Mouse (Mus musculus): ENCODE measurements around the gene Prima1.

Gene Prima1

GRCm38 (mm10) chr12:103242083-103242581, at the start of gene Prima1:
Gene Prima1, minus strand, starts transcription at chr12:103242150.
- DNase-seq (ENCODE audit: low read depth in 2 of 2, low spot score in 2 of 2), result no peak

GRCm38 (mm10) chr12:103287276-103287675, 45.3 kb upstream of the Prima1 start:
- no peak for DNase-seq (ENCODE audit: low read depth in 2 of 2, low spot score in 2 of 2)

- no peak for DNase-seq (ENCODE audit: low read depth in 2 of 2, low spot score in 2 of 2)
Observed at GRCm38 (mm10) chr12:103283411-103283810, 41.5 kb upstream of the Prima1 start.

DNA sequence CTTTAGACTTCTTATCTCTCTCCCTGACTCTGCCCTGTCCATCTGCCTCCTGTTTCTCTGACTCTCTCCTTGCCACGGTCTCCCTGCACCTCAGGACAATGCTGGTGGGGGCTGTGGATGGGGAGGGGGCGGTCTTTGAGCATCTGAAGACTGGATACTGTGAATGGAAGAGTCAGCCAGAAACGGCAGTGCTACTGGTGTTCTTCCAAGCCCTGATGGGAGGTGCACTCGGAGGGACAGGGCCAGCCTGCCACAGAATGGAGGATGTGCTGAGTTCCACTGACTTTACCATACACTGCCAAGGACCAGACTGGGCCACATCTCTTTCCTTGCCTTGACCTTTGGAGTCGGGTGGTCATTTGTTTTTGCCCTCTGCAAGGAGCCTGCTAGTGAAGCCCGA, 41.0 kb upstream of the Prima1 start:
- DNase-seq (ENCODE audit: low read depth in 2 of 2, low spot score in 2 of 2), result no peak

- DNase-seq (ENCODE audit: low read depth in 2 of 2, low spot score in 2 of 2), result no peak
Observed at GRCm38 (mm10) chr12:103281912-103282311, 40.0 kb upstream of the Prima1 start.

- DNase-seq (ENCODE audit: low read depth in 2 of 2, low spot score in 2 of 2), result no peak
Observed at GRCm38 (mm10) chr12:103281491-103281890, 39.5 kb upstream of the Prima1 start.

- DNase-seq (ENCODE audit: low read depth in 2 of 2, low spot score in 2 of 2), result no peak
Observed at GRCm38 (mm10) chr12:103276422-103276821, 34.5 kb upstream of the Prima1 start.

DNA sequence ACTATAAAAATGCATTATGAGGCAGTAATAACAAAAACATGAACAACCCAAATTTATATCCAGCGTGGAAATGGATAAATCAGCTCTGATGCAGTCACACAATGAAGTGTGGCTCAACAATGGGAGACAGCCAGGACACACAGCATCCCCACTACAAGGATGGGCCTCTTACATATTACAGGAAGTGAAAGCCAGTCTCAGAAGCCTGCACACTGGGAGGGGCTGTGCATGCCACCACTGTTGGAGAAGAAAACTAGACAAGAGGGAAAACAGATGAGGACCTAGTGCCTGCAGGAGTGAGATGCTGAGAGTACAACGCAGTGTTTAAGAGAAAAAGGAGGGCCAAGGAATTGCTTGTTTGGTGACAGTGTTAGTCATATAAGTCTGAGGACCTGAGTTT, 31.8 kb upstream of the Prima1 start:
- no peak for DNase-seq (ENCODE audit: low read depth in 2 of 2, low spot score in 2 of 2)

DNA sequence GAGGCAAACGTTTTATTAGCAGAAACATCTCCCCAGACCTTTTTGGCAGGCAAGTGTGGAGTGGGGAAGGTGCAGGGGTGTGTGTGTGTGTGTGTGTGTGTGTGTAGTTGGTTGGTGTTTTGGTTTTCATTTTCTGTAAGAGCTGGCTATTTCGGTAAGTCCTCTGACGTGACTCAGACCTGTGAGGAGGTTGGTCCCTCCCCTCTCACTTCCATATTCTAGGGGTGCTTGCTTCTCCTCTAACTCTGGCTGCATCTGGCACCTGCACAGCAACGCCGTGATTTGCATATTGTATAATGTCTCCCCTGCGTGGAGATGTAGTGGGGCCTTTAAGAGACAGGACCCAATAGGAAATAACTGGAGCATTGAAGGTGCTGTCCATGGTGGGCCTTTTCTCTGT, 31.1 kb upstream of the Prima1 start:
- DNase-seq (ENCODE audit: low read depth in 2 of 2, low spot score in 2 of 2), result no peak

- DNase-seq (ENCODE audit: low read depth in 2 of 2, low spot score in 2 of 2), result no peak
Observed at GRCm38 (mm10) chr12:103272176-103272575, 30.2 kb upstream of the Prima1 start.

DNA sequence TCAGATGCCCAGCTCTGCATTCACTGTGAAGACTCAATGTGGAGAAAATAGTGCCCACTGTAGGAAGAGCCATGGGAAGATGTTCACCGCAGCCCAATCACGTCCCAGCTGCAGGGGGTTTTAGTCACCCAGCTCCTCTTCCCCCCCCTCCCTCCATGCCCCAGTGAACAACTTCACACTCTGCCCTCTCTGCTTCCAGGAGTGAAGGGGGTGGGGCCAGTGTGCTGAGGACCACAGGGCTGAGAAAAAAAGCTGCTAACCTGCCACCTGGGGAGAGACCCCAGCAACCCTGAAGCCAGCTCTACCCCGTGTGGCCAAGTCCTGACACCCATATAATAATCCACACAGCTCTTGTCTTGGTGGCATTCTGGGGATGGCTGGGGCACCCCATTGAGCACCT, 24.7 kb upstream of the Prima1 start:
- DNase-seq (ENCODE audit: low read depth in 2 of 2, low spot score in 2 of 2), result no peak

- no peak for DNase-seq (ENCODE audit: low read depth in 2 of 2, low spot score in 2 of 2)
Observed at GRCm38 (mm10) chr12:103262017-103262865, 20.3 kb upstream of the Prima1 start.

- DNase-seq (ENCODE audit: low read depth in 2 of 2, low spot score in 2 of 2), result no peak
Observed at GRCm38 (mm10) chr12:103252901-103253434, 11.0 kb upstream of the Prima1 start.

- DNase-seq (ENCODE audit: low read depth in 2 of 2, low spot score in 2 of 2), result no peak
Observed at GRCm38 (mm10) chr12:103251151-103251550, 9.2 kb upstream of the Prima1 start.

GRCm38 (mm10) chr12:103250333-103250732, 8.4 kb upstream of the Prima1 start:
- no peak for DNase-seq (ENCODE audit: low read depth in 2 of 2, low spot score in 2 of 2)

- no peak for DNase-seq (ENCODE audit: low read depth in 2 of 2, low spot score in 2 of 2)
Observed at GRCm38 (mm10) chr12:103243041-103243440, 1.1 kb upstream of the Prima1 start.

DNA sequence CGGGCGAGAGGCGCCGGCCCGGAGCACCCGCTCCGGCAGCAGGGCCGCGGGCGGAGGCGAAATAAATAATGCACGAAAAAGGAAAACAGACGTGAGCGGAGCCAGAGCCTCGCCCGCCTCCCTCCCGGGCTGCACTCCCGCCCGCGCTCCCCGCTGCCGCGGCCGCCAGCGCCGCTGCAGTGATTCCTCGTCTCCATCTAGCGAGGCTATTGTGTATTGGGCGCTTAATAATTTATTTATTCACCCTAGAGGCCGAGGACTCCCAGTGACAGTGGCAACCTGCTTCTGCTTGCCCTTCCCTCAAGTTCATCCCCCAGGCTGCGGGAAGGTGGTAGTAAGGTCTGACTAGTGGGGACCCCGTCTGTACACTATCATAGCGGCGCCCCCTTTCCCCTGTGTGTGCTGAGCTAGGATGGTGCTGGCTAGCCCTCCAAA, 658 bp upstream of the Prima1 start:
- DNase-seq (ENCODE audit: low read depth in 2 of 2, low spot score in 2 of 2), result no peak

DNA sequence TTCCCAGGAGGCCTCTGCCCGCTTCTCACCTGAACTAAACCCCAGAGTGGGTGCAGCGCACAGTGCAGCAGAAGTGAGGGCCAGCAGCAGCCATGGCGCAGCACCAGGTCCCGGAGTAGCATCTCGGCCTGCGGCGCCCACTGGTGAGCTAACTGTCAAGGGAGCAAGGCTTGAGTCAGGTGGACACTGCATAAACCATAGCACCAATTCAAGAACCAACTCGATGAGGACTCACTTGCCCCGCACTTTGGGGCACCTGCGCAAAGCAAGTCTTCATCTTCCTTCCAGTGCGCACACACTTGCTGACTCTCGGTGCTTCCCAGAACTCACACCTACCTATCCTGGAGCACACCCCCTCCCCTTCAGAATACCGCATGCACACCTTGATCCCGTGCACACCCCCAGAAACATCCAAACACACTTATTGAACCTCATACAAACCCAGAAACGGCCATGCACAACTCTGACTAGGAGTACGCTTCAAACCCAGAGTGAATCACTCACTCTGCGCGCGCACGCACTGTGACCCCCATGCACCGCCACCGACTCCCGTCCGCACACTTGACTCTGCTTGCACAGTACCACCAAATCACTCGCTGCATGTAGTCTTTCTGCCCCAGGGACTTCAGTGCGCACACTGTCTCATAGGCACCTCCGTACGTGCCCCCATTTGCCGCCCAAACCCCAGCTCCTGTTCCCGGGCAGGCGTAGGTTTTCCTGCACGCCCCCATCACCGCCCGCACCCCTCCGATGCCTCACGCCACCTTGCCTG, 453 bp downstream of the Prima1 start:
- no peak for DNase-seq (ENCODE audit: low read depth in 2 of 2, low spot score in 2 of 2)

DNA sequence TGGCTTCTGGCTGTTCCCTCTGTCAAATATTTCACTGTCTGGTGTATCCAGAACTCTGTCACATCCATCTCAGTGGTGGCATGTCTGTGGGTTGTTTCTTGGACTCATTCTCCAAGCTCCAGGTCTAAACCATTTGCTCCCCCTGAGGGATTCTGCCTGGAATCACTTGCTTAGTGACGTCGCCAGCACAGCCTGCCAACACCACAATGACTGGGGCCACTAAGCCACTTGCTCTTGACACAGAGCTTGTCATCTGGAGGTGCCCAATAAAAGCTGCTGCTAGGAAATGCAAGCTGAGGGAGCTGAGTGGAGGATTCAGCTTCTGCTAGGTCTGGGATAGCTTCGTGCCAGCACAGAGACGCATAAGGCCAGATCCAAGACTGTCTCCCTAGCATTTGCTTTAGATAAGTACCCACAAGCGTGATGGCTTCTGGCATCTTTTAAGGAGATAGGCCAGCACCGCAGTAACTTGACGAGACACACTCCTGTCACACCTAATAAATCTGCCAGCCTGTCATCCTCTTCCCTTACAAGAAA, 3.0 kb downstream of the Prima1 start:
- no peak for DNase-seq (ENCODE audit: low read depth in 2 of 2, low spot score in 2 of 2)

GRCm38 (mm10) chr12:103235856-103236255, 6.1 kb downstream of the Prima1 start:
- no peak for DNase-seq (ENCODE audit: low read depth in 2 of 2, low spot score in 2 of 2)

DNA sequence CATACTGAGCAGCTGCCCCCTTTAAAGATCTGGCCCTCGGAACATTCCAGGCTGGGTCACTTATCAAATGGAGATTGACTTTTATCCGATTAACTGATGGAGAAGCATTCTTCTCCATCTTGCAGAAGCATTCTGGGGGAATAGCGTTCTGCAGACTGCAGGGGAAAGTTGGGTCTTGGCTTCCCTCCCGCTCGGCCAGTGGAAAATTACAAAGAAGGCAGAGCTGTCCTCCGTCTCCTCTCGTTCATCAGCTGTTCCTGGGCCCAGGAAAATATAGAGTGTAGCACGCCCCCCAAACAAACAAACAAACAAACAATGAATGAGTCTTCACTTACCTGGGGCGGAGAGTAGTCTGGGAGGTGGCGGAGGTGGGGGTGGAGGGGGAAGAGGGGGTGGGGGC, 6.7 kb downstream of the Prima1 start:
- DNase-seq (ENCODE audit: low read depth in 2 of 2, low spot score in 2 of 2), result no peak

DNA sequence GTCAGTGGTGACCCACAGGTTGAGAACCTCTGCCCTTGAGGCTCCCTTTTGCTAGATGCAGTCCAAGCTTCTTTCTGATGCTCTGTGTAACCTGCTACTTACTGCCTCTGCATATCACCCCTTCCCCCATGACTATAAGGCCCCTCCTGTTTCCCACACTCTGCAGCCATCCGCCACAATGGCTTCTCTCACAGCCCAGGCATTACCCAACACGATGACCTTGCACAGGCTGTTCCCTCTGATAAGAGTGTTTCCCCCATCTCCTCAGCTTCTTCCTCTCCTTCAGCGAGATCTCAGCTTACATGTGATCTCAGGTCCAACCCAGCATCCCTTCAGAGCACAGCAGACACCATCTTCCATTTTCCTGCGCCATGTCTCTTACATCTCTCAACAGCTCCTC, 12.9 kb downstream of the Prima1 start:
- DNase-seq (ENCODE audit: low read depth in 2 of 2, low spot score in 2 of 2), result no peak
